Mouse (Mus musculus) cerebellum, adult 9-10 months (tissue): ENCODE measurements around the gene Ccnk.
A peak's percentile ranks its signal among the peaks of the same experiment; 100 is the strongest.

Experiments used
- DNase-seq: peaks from one replicate; pipeline ENCODE4 v3.0.0; 2022

Ccnk gene

DNA sequence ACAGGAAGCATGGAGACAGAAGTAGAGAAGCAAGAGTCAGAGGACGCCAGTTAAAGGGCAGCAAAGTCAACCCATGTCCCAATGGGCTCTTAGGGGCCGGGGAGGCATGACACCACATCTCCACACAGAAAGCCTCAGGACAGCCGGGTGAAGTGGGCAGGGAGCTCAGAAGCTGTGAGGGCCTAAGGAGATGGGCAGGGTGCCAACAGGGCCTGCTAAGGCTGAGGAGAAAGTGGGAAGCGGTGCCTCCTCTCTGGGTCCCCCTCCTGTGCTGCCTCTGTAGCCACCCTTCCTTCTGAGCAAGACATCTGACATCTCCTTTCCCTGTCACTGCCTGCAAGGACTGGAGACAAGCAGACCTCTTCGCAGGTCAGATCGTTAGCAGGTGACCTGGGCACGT lies 46.4 kb downstream of the Ccnk start:
- DNase-seq: no peak

DNA sequence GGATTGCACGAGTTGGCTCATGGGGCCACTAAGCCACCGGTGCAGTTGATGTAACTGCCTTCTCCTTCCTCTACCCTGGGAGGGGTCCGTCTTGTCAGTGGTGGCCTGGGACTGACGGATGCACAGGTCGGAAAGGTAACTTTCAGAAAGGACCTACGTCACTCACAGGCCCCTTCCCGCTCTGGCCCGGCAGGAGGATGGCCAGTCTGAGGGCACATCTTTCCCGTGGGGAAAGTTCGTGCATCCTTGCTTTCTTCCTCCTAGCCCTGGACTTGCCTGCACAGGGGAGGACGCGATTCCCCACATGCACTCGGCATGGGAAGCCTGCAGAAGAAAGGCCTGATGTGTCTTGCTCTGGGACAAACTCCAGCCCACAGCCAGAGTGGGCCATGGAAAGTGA lies 46.8 kb downstream of the Ccnk start:
- no peak for DNase-seq

GRCm38 (mm10) chr12:108226941-108227340 lies 47.6 kb downstream of the Ccnk start:
- DNase-seq: peak; percentile 89

DNA sequence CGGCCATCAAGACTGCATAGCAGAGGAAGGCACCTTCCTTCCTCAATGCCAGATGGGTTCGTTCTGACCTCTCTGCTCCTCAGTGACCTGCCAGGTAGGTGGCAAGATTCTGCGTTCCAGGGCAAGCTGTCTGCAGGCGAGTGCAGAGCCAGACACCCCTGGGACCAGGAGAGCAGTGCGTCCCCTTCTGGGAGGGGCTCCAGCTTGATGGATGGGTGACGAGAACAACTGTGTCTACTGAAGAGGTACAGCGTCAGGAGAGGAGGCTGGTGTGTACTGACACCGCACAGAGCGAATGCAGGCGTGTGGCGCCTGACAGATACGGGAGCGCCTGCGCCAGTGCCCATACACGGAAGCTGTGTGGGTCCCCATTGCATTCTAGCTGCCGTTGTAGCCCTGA lies 48.1 kb downstream of the Ccnk start:
- DNase-seq: no peak

- DNase-seq: no peak
Measured at GRCm38 (mm10) chr12:108230077-108230476, 50.7 kb downstream of the Ccnk start.

GRCm38 (mm10) chr12:108230821-108231794 lies 51.7 kb downstream of the Ccnk start:
- peak; percentile 86 for DNase-seq

- DNase-seq: peak; percentile 80
Measured at GRCm38 (mm10) chr12:108231901-108232300, 52.5 kb downstream of the Ccnk start.

DNA sequence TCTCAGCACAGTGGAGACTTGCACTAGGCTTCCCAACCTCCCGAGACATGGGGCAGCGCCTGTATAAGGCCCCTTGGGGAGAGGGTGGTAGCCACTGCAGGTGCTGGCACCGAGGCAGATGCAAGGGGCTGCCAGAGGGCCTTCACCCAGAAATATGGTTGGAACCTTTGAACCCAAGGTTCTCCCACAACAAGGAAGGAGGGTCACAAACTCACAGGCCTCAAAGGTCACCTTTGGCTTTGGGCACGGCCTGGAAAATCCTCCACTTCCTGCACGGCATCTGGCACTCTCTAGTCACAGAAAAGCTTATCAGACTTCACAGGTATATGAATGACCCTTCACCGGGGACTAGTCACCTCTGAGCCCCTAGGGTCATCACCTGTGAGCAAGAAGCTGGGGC lies 54.4 kb downstream of the Ccnk start:
- DNase-seq: no peak

GRCm38 (mm10) chr12:108234832-108235602 lies 55.6 kb downstream of the Ccnk start:
- DNase-seq: no peak

DNA sequence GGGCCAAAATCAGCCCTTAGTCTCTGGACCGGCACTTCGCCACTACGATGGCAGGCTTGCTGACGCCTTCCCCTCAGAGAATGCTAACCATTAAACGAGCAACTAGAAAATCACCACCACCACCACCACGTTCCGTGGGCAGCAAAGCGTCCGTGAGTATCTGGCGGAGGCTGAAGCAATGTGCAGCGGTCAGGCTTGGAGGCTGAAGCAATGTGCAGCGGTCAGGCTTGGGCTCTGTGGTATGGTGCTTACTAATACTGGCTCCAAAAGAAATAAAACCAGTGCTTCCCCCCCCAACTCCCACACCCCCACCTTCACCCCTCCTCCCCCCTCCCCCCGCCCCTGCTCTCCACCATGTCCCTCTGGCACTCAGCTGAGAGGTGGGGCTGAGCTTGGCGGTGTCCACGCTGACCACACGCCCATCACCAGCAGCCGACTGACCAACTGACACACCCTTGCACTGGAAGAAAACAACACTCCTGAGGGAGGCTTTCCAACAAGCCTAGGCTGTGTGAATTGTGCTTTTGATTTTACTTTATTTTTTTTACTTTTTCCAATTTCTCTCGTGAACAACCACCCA lies 56.7 kb downstream of the Ccnk start:
- no peak for DNase-seq

DNA sequence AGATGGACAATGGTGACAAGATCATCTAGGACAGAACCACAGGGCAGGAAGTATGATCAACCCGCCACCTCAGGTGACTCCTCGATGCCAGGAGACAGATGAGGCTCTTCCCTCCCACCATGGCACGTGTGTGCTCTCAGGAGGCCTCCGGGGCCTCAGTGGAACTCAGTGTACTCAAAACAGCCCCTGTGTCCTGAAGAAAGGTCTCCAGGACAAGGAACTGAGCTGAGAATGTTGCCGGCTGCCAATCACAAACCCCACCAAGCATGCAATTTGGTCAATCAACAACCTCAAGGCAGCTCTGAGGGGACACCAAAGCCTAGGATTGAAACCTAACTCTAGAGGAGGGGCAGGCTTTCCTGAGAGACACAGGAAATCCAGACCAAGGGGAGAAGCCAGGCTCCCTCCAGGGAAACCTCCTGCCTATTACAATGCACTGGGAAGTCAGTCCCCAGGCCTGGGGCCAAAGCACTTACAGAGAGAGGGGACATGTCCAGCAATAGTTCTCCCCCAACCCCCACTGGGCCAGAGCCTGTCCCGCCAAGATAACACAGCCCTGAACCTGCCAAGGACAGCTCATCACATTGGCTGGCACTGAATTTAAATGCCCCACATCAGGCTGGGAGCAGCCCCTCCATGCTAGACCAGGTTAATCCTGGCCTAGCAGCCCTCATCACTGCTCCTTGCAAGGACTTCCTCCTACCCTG lies 58.1 kb downstream of the Ccnk start:
- DNase-seq: no peak

DNA sequence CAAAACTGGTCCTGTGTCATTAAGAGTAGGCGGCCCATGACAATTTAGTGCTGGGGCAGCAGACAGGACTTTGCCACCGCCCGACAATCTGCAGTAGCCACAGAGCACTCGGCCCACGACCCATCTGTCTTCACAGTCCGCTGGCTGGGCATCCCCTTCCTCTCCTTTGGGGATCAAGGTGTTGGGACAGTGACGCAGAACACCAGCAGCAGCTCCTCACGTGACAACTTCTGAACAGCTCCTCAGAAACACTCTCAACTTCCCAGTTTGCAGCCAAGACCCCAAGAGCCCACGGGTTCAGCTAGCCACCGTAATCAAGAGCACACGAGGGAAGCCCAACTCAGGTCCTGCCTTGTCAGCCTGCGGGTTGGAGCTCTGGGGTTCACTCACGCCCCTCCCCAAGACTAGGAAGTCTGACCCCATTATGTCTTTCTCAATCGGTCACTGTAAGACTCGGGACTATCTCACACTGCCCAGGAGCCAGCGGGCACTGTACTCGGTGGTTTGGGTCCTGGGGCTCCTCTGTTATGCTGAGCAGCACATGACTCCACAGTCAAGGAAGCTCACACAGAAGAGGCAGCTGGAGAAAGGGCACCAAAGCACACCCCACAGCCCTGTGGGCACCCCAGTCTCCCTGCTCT lies 59.1 kb downstream of the Ccnk start:
- DNase-seq: no peak

DNA sequence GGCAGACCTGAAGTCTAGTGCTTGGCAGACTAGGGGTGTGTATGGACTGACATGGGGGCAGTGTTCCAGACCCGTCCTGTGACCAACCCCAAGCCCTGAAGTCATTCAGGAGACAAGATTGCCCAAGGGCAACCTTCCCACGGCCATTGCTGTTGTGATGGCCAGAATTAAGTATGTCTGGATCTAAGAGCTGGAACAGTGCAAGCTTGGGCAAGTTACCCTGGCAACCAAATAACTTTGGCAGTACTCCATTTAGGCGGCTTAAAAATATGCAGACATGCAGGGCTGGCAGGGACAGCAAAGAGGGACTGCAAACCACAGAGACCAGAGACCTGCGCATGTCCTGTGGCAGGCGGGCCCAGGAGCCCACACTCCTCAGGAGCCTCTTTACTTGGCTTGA lies 60.1 kb downstream of the Ccnk start:
- DNase-seq: peak; percentile 92

GRCm38 (mm10) chr12:108240401-108240890 lies 61.1 kb downstream of the Ccnk start:
- DNase-seq: no peak

GRCm38 (mm10) chr12:108240953-108241588 lies 61.7 kb downstream of the Ccnk start:
- DNase-seq: peak; percentile 81

DNA sequence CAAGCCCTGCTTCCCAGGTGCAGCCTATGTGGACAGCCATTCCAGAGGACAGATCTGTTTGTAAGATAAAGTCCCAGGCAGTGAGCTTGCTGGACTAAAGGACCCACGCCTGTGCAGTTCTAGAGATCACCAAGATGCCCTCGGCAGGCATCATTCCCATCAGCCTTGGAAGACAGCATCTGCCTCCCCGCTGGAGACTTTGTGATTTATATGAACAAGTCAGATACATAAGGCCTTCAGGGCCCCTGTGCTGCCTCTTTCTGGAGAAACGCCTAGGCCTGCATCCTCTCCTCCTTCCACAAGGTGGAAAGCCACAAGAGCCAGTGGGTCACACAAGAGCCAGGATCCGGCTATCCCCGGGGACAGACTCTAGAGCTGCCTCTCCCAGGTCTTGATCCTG lies 62.2 kb downstream of the Ccnk start:
- DNase-seq: no peak

DNA sequence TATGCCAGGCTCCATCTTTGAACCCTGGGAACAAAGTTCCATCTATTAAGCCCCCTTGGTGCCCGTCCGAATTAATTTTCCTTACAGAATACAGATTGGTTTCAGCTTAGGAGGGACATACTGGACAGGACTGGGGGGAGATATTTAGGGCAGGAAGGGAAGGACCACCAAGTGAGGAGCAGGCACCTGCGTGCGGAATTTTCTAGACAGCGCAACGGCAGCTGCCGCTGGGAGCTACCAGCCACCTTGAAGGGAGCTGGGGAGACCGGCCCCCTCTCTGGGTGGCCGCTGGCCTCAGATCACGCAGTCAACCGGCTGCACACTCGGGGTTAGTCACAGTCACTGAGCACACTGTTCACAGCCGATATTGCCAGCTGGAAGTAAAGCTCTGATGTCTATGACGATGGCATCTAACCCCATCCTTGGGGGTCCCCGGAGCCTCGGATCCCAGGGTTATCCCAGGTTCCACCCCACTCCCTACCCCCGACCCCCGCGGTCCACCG lies 62.9 kb downstream of the Ccnk start:
- no peak for DNase-seq

DNA sequence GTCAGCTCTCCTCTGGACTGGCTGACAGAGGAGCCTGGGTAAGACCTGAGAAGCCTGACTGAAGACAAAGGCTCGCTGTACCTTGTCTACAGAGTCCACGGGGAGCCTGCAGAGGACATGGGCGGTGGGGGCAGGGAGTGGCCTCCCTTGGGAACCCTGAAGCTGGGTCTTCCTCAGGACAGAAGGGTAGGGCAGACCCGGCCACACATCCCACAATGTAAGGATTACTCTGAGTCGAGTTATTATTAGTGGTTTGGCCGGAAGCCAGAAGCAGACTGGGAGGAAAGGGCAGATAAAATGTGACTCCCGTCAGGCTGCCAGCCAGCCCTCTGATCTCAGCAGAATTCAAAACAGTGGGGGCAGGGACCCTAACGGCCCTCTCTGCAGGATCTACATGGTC lies 65.4 kb downstream of the Ccnk start:
- peak; percentile 89 for DNase-seq

GRCm38 (mm10) chr12:108245579-108245978 lies 66.2 kb downstream of the Ccnk start:
- DNase-seq: no peak

DNA sequence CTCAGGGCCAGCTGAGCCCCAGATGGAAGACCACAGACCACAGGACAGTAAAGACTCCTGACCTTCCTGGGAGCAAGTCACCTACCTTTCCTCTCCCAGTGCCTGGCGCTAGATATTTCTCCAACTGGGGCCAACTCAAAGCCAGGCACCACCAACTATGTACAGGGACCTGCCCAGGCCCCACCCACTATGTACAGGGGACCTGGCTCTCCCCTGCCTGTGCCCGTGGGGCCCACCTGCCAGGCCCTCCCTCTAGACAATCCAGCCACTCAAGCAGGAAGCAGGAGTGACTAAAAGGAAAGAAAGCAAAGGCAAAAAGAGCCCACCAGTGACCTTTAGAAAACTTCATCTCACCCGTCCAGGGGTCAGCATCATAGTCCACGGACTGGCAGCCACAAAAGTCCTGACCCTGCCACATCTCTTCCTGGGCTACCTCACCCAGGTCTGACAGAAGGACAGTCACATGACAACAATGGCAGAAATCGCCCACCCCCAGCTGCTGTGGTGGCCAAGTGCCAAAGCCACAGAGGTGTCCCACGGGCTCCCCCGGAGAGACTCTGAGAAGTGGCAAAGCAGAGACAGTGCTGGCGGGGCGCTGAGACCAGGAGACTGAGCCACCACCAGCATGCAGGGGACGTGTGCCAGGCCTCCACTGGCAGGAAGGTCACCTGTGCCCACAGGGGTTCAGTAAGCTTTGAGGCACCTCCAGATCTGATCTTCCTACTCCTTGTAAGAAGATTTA lies 67.6 kb downstream of the Ccnk start:
- DNase-seq: no peak

DNA sequence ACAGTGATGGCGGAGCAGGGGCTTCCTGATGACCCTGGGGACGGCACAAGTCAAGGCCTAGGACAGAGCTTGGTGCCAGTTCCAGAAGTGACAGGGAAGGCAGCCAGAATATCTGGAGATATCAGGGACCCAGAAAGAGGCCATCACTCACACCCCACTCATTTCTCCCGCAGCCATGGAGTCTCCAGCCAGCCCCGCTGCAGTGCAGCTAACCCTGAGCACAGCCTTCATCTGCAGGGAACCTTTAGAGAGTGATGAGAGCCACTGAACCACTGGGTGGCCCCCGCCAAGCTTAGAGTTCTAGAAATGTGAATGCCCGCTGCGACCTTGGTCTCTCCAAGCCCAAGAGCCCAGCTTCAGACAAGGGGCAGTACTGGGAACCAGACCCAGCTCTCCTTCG lies 69.6 kb downstream of the Ccnk start:
- DNase-seq: no peak
